Mouse (Mus musculus) left cerebral cortex, postnatal 4 days (tissue): Measurements from ENCODE around the gene Optn. TPM values are rescaled to one million over a fixed set of nuclear protein-coding genes. Genes with fewer than 3 reads are reported as not detected.
"Not testable (repeated sequence)": the region's sequence is repeated elsewhere in the genome, so short reads cannot be mapped to it uniquely, and the experiment has no call there.

Source experiments
- DNase-seq: peaks from one replicate; pipeline ENCODE4 v3.0.0-alpha.2; 2022
- intact Hi-C: fragments of 180-260 bp; cut with DNase I; formaldehyde crosslinking; loops from one replicate; pipeline ENCODE4 v1.15.1; 2025
- total RNA-seq, 2 experiments: library from RNA; stranded (reverse); gene quantifications; 2 replicates each; pipeline ENCODE4 v1.2.3; 2021

Optn gene
- total RNA-seq: 10 to 100 TPM; 20.8 to 24.9 TPM

- peak; percentile 90 for DNase-seq
- intact Hi-C loops: loop anchor here (10.0 kb wide), 1 partner anchor 149 kb away; the partner anchor contains the start of gene Phyh
Measured at GRCm38 (mm10) chr2:5063299-5064205, at the start of gene Optn. Gene Optn (minus strand): TSS chr2:5064051.

GRCm38 (mm10) chr2:5112785-5113291 is 49.0 kb upstream of the Optn start:
- DNase-seq: peak; percentile 27
- intact Hi-C loops: no loop called here

DNA sequence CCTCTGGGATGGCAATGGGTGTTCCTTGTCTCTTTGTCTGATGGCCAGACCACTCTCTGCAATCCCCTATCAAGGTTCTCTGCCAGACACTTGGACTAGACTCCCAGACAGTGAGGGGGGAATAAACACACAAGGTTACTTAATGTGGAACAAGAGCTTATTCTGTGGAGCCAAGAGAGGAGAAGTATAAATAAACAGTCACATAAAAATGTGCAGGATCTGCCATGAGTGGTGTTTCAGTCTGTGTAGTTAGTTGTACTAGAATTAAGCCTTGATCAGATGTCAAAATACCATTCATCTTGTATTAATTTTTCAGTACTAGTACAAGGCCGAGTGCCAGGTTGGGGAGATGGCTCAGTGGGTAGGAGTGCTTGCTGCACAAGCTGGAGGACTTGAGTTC is 39.0 kb upstream of the Optn start:
- intact Hi-C loops: no loop called here
- no peak for DNase-seq

DNA sequence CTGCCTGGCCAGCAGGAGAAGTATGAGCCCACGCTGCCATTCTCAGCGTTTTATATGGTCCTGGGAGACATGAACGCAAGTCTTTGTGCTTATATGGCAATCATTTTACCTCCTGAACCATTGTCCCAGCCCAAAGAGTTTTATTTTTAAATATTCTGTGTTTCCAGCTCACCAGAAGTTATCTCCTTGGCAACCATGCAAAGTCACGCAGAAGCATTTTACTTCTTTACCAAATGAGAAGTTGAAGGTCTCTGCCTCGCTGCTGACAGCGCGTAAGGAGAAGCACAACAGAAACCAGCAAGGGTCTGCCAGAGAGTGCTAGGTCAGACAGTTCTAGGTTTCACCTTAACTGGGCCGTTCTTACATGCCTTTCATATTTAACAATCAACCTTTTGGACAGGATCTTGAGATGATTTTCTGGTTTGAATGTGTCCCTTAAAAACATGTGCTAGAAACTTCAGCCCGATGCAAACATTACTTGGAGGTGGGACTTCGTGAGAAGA is 37.9 kb upstream of the Optn start:
- intact Hi-C loops: no loop called here
- no peak for DNase-seq

- no peak for DNase-seq
- intact Hi-C loops: no loop called here
Measured at GRCm38 (mm10) chr2:5099176-5099575, 35.3 kb upstream of the Optn start.

DNA sequence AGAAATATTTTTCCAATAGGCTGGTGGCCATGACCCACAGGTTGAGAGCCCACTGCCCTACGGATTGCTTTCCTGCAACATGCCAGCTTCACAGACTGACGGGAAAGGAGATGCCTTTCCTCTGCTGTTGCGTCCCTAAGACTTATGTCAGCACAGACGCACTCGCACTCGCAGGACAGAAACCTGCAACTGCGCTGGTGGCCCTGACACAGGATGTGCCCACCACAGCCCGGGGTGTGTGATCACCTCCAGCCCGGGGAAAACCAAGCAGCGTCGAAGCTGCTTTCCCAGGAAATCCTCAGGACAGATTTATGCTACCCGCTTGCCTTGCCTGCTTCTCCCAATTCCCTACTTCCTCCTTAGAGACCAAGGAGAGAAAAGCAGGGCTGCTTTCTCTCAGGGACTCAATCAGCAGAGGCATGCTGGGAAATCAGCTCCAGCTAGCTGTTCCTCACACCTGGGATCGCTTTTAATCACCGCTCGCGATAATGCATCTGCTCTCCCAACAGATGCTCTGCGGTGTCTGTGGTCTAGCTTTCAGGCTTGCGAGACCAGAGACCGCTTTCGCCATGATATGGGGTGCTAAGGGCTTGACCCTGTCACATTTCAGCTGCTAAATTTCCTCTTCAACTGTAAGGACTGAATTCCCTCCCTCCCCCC is 34.1 kb upstream of the Optn start:
- intact Hi-C loops: no loop called here
- no peak for DNase-seq

- intact Hi-C loops: no loop called here
- DNase-seq: no peak
Measured at GRCm38 (mm10) chr2:5095316-5095715, 31.5 kb upstream of the Optn start.

- DNase-seq: no peak
- intact Hi-C loops: loop anchor here (5.0 kb wide), 1 partner anchor 152 kb away; no protein-coding TSS in a partner anchor
Measured at GRCm38 (mm10) chr2:5094876-5095275, 31.0 kb upstream of the Optn start.

- intact Hi-C loops: loop anchor here (5.0 kb wide), 1 partner anchor 157 kb away; no protein-coding TSS in a partner anchor
Measured at GRCm38 (mm10) chr2:5090385-5090784, 26.5 kb upstream of the Optn start.

DNA sequence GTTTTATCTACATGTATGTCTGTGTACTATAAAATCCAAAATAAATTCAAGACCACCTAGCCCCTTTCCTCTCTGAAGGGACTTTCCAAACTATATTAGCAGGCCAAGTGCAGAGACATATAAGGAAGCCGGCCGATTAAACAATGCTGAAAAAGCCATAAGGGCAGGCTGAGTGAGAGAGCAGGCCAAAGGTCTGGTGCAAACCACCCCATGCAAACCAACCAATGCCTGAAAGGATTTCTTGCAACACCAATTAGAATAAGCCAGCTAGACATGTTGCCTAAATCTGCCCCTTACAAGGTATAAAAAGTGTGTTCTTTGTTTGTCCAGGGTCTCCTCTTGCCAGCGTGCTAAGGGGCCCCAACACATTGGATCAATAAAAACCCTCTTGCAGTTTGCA is 23.8 kb upstream of the Optn start:
- intact Hi-C loops: no loop called here
- DNase-seq: no peak

More at GRCm38 (mm10) chr2:5090385-5090784, 26.5 kb upstream of the Optn start:
- DNase-seq: not testable (repeated sequence)

- intact Hi-C loops: loop anchor here (5.0 kb wide), 1 partner anchor 314 kb away; no protein-coding TSS in a partner anchor
- DNase-seq: no peak
Measured at GRCm38 (mm10) chr2:5083739-5084138, 19.9 kb upstream of the Optn start.

DNA sequence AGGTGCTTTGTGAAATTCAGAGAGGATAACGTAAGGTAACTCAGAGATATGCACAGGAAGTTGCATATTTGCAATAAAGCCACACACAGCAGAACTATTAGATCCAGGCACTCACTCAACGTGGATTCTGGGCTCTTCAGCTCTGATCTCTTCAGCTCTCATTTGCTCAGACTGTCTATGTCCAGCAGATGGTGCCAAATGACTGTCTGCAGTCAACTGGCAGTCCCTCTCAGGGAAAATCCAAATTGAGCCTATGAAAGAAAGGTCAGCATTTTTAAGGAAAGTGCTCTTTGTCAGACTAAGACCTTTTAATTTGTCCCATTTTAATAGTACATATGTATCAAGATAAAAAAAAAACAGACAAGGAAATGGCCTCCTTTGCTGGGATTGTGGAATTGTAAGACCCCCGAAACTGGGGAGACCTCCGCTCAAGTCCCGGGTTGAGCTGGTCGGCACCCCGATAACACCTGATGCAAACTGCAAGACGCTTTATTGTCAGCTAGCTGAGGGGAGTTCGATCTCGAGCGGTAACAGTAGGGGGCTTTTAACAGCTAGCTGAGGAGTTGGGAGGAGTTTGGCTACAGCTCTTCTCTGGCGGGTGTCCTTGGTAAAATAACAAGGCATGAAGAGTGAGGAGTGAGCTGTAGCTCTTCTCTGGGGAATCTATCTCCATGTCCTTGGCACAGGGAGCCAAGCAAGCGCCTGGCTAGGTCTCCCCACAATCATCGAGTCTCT is 16.4 kb upstream of the Optn start:
- DNase-seq: peak; percentile 54
- intact Hi-C loops: loop anchor here (5.0 kb wide), 1 partner anchor 317 kb away; no protein-coding TSS in a partner anchor

DNA sequence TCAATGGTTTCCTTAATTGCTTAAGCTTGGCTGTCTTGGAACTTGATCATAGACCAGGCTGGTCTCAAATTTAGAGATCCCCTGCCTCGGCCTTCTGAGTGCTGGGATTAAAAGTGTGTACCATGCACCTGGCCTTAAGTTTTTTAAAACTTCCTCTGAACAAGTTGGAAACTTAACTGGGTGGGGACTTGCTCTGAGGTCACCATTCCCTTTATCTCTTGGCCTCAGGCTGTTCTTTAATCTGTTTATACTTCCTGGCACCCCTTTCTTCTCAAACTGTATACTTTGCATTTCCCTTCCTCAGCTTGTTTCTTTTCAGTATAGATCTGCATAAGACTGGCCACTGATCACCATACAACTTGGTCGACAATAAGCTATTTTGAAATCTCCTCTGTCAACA is 14.1 kb upstream of the Optn start:
- intact Hi-C loops: no loop called here
- DNase-seq: no peak

DNA sequence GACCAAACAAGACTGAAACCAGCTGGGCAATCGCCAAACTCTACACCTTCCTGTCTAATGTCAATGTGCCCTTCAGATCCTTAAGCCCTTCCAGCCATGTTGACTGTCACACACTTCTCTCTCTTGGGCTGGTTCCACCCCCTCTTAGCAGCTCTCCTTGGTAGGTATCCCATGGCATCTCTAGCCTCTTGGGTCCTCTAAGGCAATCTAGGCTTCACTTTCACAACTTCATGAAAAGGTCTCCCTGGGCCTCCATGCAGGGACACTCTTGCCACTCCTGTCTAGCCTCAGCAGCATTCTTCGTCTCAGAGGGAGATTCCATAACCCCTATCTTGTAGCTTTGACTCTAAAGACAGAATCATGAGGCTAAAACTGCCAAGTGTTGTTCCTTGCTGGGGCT is 13.6 kb upstream of the Optn start:
- intact Hi-C loops: no loop called here
- no peak for DNase-seq

DNA sequence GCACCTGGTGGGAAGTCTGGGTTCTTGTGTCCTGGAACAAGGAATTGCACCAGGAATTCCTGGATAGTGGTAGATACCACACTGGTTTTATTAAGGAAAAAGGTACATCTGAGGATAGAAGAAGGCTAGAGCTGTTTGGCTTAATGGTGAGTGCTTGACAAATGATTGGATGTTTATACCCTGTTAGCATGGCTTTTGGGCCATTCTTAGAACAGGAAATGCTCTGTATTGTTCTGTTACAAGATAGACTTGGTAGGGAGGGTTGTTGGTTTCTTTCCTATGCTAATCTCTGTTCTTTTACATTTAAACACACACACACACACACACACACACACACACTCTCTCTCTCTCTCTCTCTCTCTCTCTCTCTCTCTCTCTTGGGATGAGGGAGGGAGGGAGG is 12.0 kb upstream of the Optn start:
- DNase-seq: no peak
- intact Hi-C loops: no loop called here

GRCm38 (mm10) chr2:5075432-5075831 is 11.6 kb upstream of the Optn start:
- intact Hi-C loops: no loop called here
- DNase-seq: no peak

GRCm38 (mm10) chr2:5073785-5074184 is 9.9 kb upstream of the Optn start:
- no peak for DNase-seq
- intact Hi-C loops: no loop called here

GRCm38 (mm10) chr2:5067951-5068350 is 4.1 kb upstream of the Optn start:
- intact Hi-C loops: loop anchor here (10.0 kb wide), 1 partner anchor 153 kb away; the partner anchor contains the start of gene Phyh

DNA sequence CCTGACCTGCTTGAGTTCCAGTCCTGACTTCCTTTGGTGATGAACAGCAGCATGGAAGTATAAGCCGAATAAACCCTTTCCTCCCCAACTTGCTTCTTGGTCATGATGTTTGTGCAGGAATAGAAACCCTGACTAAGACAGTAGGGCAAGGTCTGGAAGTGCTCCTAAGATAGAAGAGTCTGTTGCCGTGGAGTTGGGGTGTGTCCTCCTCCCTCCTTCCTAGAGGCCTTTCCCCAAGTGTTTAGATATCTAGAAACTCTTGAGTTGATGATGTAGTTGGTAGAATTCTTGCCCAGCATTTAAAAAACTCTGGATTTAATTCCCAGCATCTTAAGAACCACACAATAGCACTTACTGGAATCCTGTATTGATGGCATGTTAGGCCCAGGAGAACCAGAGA is 3.4 kb upstream of the Optn start:
- intact Hi-C loops: loop anchor here (10.0 kb wide), 1 partner anchor 152 kb away; the partner anchor contains the start of gene Phyh
- DNase-seq: not testable (repeated sequence)

More at GRCm38 (mm10) chr2:5067951-5068350, 4.1 kb upstream of the Optn start:
- DNase-seq: no peak

DNA sequence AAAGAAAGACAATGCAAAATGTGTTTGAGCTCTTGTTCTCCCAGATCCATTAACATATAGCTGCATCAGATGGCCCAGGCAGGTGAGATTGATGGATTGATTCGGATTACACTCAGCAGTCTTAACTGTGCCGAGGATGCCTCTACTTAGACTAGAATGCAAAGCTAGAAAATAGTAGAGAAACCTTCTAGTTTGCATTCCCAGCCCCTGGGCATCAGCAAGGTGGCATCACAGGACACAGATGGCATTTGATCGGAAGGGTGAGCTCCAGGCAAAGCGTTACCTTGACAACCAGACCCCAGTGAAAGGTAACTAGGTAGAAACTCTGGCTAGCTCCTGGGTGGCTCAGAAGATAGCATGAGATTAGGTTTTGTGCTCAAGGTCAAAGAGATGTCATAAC is 396 bp upstream of the Optn start:
- DNase-seq: peak; percentile 32

More for the DNA sequence above, 396 bp upstream of the Optn start:
- intact Hi-C loops: loop anchor here (10.0 kb wide), 1 partner anchor 149 kb away; the partner anchor contains the start of gene Phyh
